Mouse (Mus musculus): ENCODE data around the gene Taf1b. TPM values are rescaled to one million over a fixed set of nuclear protein-coding genes. Genes with fewer than 3 reads are reported as not detected.
A peak's percentile ranks its signal among the peaks of the same experiment; 100 is the strongest.

Gene Taf1b
- polyA plus RNA-seq, 1 experiment from 2014 or later, result 26.9 TPM

DNA sequence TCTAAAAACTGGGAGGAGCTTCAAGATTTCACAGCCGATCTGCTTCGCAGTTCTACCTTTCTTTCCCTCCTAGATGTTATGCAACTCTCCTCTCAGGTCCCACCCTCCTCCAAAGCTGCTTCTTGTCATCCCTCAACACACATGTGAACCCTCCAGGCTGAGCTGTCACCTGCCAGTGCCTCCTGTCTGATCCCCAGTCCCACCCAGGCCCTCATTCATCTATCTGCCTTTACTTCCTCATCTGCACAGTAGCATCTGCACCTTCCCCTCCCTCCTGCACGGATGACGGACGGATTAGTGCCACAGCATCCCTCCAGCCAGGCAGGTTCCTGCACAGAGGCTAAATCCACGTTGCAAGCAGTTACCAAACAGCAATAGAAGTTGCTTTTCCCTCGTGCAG is 88.0 kb downstream of the Taf1b start:
- 70% methylated on average over 7 of the region's 7 CpGs for WGBS
- no peak for ATAC-seq (ENCODE audit: low FRiP score, low read depth)

DNA sequence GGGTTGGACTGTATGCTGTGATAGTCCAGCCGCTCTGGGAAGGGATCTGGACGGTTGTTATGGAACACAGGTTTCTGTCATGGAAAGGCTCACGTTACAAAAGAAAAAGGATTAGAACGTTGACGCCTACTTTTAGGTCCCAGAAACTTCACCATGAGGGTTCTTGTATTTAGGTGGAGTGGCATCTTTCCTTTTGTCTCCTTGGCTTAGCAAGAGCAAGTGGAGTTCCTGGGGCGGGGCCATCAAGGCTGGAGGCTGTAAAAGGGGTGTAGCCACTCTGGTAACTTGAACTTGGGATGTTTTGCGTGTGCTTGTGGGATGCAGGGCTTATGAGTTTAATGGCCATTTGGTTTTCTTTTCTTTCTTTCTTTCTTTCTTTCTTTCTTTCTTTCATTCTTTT is 92.2 kb downstream of the Taf1b start:
- ATAC-seq (ENCODE audit: low FRiP score, low read depth), result no peak
- H3K4me3 ChIP-seq, result no peak overlapping the region
- peaks cover 7% of the 10 kb centered on the region; the same call in 1 of the 2 replicates for H3K4me1 ChIP-seq
- H3K4me2 ChIP-seq (replicated peaks), result no peak overlapping the region
- no peak overlapping the region for H3K27ac ChIP-seq (replicated peaks)
- H3K36me3 ChIP-seq, result no peaks in the 10 kb centered on the region
- H3K9ac ChIP-seq (replicated peaks), result no peak overlapping the region
- 80% methylated on average over 7 of the region's 7 CpGs for WGBS
- H3K9me3 ChIP-seq, result no peaks in the 10 kb centered on the region
- H3K27me3 ChIP-seq, result no peaks in the 10 kb centered on the region

More for the DNA sequence above, 88.0 kb downstream of the Taf1b start:
- Histone ChIP-seq H3K9ac (replicated peaks) (no peak overlapping the region), H3K27ac (replicated peaks) (no peak overlapping the region), H3K4me1 (no peaks in the 10 kb centered on the region), H3K9me3 (no peaks in the 10 kb centered on the region), H3K4me2 (replicated peaks) (no peak overlapping the region), H3K4me3 (no peak overlapping the region), H3K36me3 (no peaks in the 10 kb centered on the region), H3K27me3 (no peaks in the 10 kb centered on the region)

GRCm38 (mm10) chr12:24592055-24592454 is 93.9 kb downstream of the Taf1b start:
- Histone ChIP-seq H3K4me2 (replicated peaks) (no peak overlapping the region), H3K27me3 (no peaks in the 10 kb centered on the region), H3K9me3 (no peaks in the 10 kb centered on the region), H3K4me3 (no peak overlapping the region), H3K9ac (replicated peaks) (no peak overlapping the region), H3K36me3 (no peaks in the 10 kb centered on the region), H3K4me1 (peaks cover 7% of the 10 kb centered on the region; the same call in 1 of the 2 replicates), H3K27ac (replicated peaks) (no peak overlapping the region)
- no peak for ATAC-seq (ENCODE audit: low FRiP score, low read depth)
- 84% methylated on average over 9 of the region's 9 CpGs for WGBS

- no peak overlapping the region for H3K4me3 ChIP-seq
- H3K4me2 ChIP-seq (replicated peaks), result peak overlapping the region; percentile 24
- no peaks in the 10 kb centered on the region for H3K27me3 ChIP-seq
- H3K9me3 ChIP-seq, result no peaks in the 10 kb centered on the region
- WGBS, result 33% methylated on average over 22 of the region's 22 CpGs
- H3K36me3 ChIP-seq, result no peaks in the 10 kb centered on the region
- H3K9ac ChIP-seq (replicated peaks), result no peak overlapping the region
- H3K27ac ChIP-seq (replicated peaks), result no peak overlapping the region
- peaks cover 7% of the 10 kb centered on the region; the same call in 1 of the 2 replicates for H3K4me1 ChIP-seq
- ATAC-seq (ENCODE audit: low FRiP score, low read depth), result no peak
Observed at GRCm38 (mm10) chr12:24592956-24593672, 95.0 kb downstream of the Taf1b start.

DNA sequence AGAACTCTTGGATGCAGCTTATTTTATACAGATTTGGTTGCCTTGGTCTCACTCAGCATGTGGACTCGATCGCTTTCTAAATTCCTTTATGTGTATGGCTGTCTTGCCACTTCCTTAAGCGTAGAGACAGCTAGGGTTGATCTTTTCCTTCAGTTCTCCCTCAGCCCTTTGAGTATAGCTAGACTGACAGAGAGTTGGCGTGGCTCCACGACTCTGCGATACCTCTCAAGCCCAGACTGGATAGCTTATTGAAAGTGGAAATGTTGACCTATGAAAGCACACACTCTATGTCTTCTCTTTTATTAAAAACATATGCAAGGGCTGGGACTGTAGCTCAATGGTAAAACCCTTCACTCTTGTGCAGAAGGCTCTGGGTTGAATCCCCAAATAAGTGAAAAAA is 99.2 kb downstream of the Taf1b start:
- no peaks in the 10 kb centered on the region for H3K27me3 ChIP-seq
- no peak for ATAC-seq (ENCODE audit: low FRiP score, low read depth)
- no peak overlapping the region for H3K4me2 ChIP-seq (replicated peaks)

GRCm38 (mm10) chr12:24599366-24599895 is 101.3 kb downstream of the Taf1b start:
- Histone ChIP-seq H3K9me3 (no peaks in the 10 kb centered on the region), H3K27me3 (no peaks in the 10 kb centered on the region), H3K27ac (replicated peaks) (no peak overlapping the region), H3K4me1 (no peaks in the 10 kb centered on the region), H3K9ac (replicated peaks) (no peak overlapping the region), H3K4me3 (no peak overlapping the region), H3K4me2 (replicated peaks) (no peak overlapping the region), H3K36me3 (no peaks in the 10 kb centered on the region)
- no peak for ATAC-seq (ENCODE audit: low FRiP score, low read depth)
- 64% methylated on average over 8 of the region's 8 CpGs for WGBS

More for the DNA sequence above, 99.2 kb downstream of the Taf1b start:
- Histone ChIP-seq H3K4me3 (no peak overlapping the region), H3K36me3 (no peaks in the 10 kb centered on the region), H3K9me3 (no peaks in the 10 kb centered on the region), H3K9ac (replicated peaks) (no peak overlapping the region), H3K4me1 (peaks cover 7% of the 10 kb centered on the region; the same call in 1 of the 2 replicates), H3K27ac (replicated peaks) (no peak overlapping the region)
- 83% methylated on average over 6 of the region's 6 CpGs for WGBS

GRCm38 (mm10) chr12:24600074-24600473 is 101.9 kb downstream of the Taf1b start:
- ATAC-seq (ENCODE audit: low FRiP score, low read depth), result no peak
- WGBS, result 90% methylated on average over 7 of the region's 7 CpGs

DNA sequence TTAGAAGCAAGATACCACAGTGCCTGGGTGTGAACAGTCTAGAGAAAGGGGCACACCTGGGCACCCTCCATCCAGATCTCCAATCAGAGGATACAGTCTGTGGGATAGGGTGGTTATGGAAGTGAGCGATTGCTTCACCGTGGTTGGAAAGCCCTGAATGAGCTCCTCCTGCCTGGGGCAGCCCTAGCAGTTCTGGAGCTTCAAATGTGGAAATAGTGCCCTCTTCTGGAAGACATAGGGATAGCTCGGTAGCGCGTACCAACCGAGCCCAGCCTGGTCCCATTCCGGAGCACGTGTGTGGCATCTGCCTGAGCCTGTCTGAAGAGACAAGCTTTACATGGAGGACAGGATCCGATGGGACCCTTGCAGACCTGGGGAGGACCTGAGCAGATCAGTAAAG is 102.6 kb downstream of the Taf1b start:
- H3K36me3 ChIP-seq, result no peaks in the 10 kb centered on the region
- ATAC-seq (ENCODE audit: low FRiP score, low read depth), result peak; percentile 72
- H3K4me3 ChIP-seq, result no peak overlapping the region
- H3K9me3 ChIP-seq, result no peaks in the 10 kb centered on the region
- WGBS, result 7% methylated on average over 9 of the region's 9 CpGs
- H3K4me1 ChIP-seq, result no peaks in the 10 kb centered on the region
- no peaks in the 10 kb centered on the region for H3K27me3 ChIP-seq
- no peak overlapping the region for H3K27ac ChIP-seq (replicated peaks)
- no peak overlapping the region for H3K9ac ChIP-seq (replicated peaks)
- H3K4me2 ChIP-seq (replicated peaks), result no peak overlapping the region

More at GRCm38 (mm10) chr12:24600074-24600473, 101.9 kb downstream of the Taf1b start:
- Histone ChIP-seq H3K4me2 (replicated peaks) (no peak overlapping the region), H3K27ac (replicated peaks) (no peak overlapping the region), H3K27me3 (no peaks in the 10 kb centered on the region), H3K9me3 (no peaks in the 10 kb centered on the region), H3K9ac (replicated peaks) (no peak overlapping the region), H3K36me3 (no peaks in the 10 kb centered on the region), H3K4me1 (no peaks in the 10 kb centered on the region), H3K4me3 (no peak overlapping the region)

DNA sequence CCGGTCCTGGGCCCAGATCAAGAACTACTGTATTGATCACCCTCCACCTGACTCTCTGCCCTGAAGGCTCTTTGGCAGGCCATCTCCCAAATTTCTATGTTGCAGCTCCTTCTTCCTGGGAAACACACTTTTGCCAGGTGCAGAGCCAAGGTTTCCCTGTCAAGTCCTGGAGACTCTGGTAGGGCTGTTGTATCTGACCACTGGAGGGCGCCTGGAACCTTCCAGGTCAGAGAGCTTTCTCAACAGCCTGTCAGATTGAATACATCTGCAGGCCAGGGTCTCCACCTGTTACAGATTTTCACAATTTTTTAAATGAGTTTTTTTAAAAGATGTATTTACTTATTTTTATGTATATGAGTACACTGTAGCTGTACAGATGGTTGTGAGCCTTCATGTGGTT is 105.1 kb downstream of the Taf1b start:
- no peak overlapping the region for H3K9ac ChIP-seq (replicated peaks)
- no peak overlapping the region for H3K4me2 ChIP-seq (replicated peaks)
- 26% methylated on average over 2 of the region's 2 CpGs for WGBS
- H3K27ac ChIP-seq (replicated peaks), result no peak overlapping the region
- H3K4me1 ChIP-seq, result peaks cover 2% of the 10 kb centered on the region; the same call in 1 of the 2 replicates
- no peaks in the 10 kb centered on the region for H3K27me3 ChIP-seq
- no peak for ATAC-seq (ENCODE audit: low FRiP score, low read depth)
- H3K4me3 ChIP-seq, result no peak overlapping the region
- no peaks in the 10 kb centered on the region for H3K9me3 ChIP-seq
- no peaks in the 10 kb centered on the region for H3K36me3 ChIP-seq

- Histone ChIP-seq H3K4me1 (peaks cover 2% of the 10 kb centered on the region; the same call in 1 of the 2 replicates), H3K27ac (replicated peaks) (no peak overlapping the region), H3K27me3 (no peaks in the 10 kb centered on the region), H3K4me3 (no peak overlapping the region), H3K9me3 (no peaks in the 10 kb centered on the region), H3K36me3 (no peaks in the 10 kb centered on the region), H3K9ac (replicated peaks) (no peak overlapping the region), H3K4me2 (replicated peaks) (no peak overlapping the region)
- no peak for ATAC-seq (ENCODE audit: low FRiP score, low read depth)
- 58% methylated on average over 10 of the region's 10 CpGs for WGBS
Observed at GRCm38 (mm10) chr12:24606166-24606565, 108.0 kb downstream of the Taf1b start.
